Mouse (Mus musculus) intestine, embryonic 14.5 days (tissue): ENCODE measurements around the gene Ccdc141. TPM values are rescaled to one million over a fixed set of nuclear protein-coding genes. Genes with fewer than 3 reads are reported as not detected.
A peak's percentile ranks its signal among the peaks of the same experiment; 100 is the strongest.

Source experiments
- ATAC-seq: fragments of 200-750 bp; cut with Nextera tagmentation; replicated peaks from 2 replicates; pipeline ENCODE4 v1.8.0; 2017; ENCODE audit warnings: low read depth, moderate number of reproducible peaks, moderate TSS enrichment, moderate library complexity; ENCODE audit not compliant: low FRiP score, low TSS enrichment
- DNase-seq: peaks from one replicate; pipeline ENCODE4 v3.0.0-alpha.2; 2018; ENCODE audit warnings: low spot score
- H3K27ac ChIP-seq: fragments of 300-500 bp; sonication (generic); 2 replicates; pipeline ENCODE4 v1.5.1; 2014; ENCODE audit warnings: low read depth, mild to moderate bottlenecking, control low read depth
- H3K27me3 ChIP-seq: fragments of 300-500 bp; sonication (generic); replicated peaks from 2 replicates; pipeline ENCODE4 v1.6.1; 2014; ENCODE audit warnings: low read length, control low read depth; ENCODE audit not compliant: control insufficient read depth, insufficient read depth
- H3K36me3 ChIP-seq: fragments of 300-500 bp; sonication (generic); 2 replicates; pipeline ENCODE4 v1.6.1; 2014; ENCODE audit warnings: low read length, control low read depth; ENCODE audit not compliant: control insufficient read depth, insufficient read depth
- H3K4me1 ChIP-seq: fragments of 300-500 bp; sonication (generic); replicated peaks from 2 replicates; pipeline ENCODE4 v1.6.1; 2014; ENCODE audit warnings: low read length, control low read depth, mixed read lengths; ENCODE audit not compliant: control insufficient read depth, insufficient read depth
- H3K4me2 ChIP-seq: fragments of 300-500 bp; sonication (generic); 2 replicates; pipeline ENCODE4 v1.6.1; 2014; ENCODE audit warnings: low read length
- H3K4me3 ChIP-seq: fragments of 300-500 bp; sonication (generic); 2 replicates; pipeline ENCODE4 v1.5.1; 2014; ENCODE audit warnings: low read depth, low read length, control low read depth, mixed read lengths
- H3K9ac ChIP-seq: fragments of 300-500 bp; sonication (generic); 2 replicates; pipeline ENCODE4 v1.6.1; 2014; ENCODE audit warnings: mild to moderate bottlenecking, low read length
- H3K9me3 ChIP-seq: fragments of 300-500 bp; sonication (generic); 2 replicates; pipeline ENCODE4 v1.6.1; 2016; ENCODE audit warnings: low read length, control low read depth; ENCODE audit not compliant: control insufficient read depth
- WGBS: fragments of 180-500 bp; shearing (Covaris S2); extraction: QIAGEN DNeasy Blood & Tissue Kit; methylation state at CpG from one replicate; pipeline ENCODE4 v1.1.7; 2014; 5-methylcytosine and 5-hydroxymethylcytosine counted together
- polyA plus RNA-seq: library from polyadenylated mRNA; unstranded; fragments of >200 nt; fragmentation: Nextera tagmentation; extraction: Ambion mirVana; gene quantifications from 2 replicates; pipeline ENCODE4 v1.2.1, GENCODE M21; 2014

Gene Ccdc141
- 7.2 and 7.4 TPM in 2 replicates for polyA plus RNA-seq

DNA sequence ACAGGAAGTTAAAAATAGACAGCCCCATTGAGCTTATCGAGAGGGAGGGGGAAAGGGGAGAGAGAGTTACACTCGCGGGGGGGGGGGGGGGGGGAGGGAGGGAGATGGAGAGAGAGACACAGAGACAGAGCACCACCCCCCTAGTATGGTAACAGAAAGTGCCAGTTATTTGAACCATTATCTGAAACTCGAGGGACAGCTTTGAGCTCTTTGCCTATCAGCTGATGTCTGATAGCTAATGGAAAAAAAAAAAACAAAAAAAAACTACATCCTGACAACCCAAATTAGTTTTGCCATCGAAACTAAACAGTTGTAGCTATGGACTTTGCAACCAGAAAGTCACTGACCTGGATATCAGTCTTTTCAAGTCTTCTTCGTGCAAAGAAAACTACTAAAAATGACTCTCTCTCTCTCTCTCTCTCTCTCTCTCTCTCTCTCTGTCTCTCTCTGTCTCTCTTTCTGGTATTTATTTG lies at the start of gene Ccdc141:
TSS of gene Ccdc141 (minus strand) at position 4 of the 473 bp plus-strand sequence.
- Histone ChIP-seq H3K36me3 (no peaks in the 10 kb centered on the region), H3K27me3 (no peaks in the 10 kb centered on the region), H3K27ac (peak within 1 kb of the TSS; percentile 69), H3K9ac (peak within 1 kb of the TSS; percentile 57), H3K4me3 (peak within 1 kb of the TSS; percentile 51), H3K4me2 (peak within 1 kb of the TSS; percentile 92), H3K4me1 (peaks cover 30% of the 10 kb centered on the region), H3K9me3 (no peaks in the 10 kb centered on the region)
- ATAC-seq = no peak
- 6% methylated on average over 6 of the region's 6 CpGs for WGBS
- no peak for DNase-seq

DNA sequence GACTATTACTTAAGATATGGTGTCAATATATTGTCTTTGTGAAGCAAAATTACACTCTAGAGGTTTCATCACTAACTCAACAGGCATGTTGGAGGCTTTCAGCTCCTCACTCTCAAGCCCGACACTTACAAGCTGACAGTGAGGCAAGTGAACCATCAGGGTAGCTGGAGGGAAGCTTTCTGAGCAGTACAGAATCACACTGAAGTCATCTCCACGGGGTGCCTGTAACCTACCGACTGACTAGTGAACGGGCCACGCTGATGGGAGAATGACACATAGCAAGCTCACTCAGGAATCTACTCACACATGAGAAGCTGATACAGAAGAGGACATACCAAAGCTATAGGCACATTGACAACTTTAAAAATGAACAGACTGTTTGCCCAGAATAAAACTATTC lies 42.4 kb upstream of the Ccdc141 start:
- Histone ChIP-seq H3K27me3 (no peaks in the 10 kb centered on the region), H3K9me3 (no peaks in the 10 kb centered on the region), H3K9ac (no peak overlapping the region), H3K4me3 (no peak overlapping the region), H3K4me1 (no peaks in the 10 kb centered on the region), H3K27ac (no peak overlapping the region), H3K36me3 (peaks cover 47% of the 10 kb centered on the region), H3K4me2 (no peak overlapping the region)
- 85% methylated on average over 5 of the region's 5 CpGs for WGBS
- DNase-seq (no peak), ATAC-seq (no peak)

DNA sequence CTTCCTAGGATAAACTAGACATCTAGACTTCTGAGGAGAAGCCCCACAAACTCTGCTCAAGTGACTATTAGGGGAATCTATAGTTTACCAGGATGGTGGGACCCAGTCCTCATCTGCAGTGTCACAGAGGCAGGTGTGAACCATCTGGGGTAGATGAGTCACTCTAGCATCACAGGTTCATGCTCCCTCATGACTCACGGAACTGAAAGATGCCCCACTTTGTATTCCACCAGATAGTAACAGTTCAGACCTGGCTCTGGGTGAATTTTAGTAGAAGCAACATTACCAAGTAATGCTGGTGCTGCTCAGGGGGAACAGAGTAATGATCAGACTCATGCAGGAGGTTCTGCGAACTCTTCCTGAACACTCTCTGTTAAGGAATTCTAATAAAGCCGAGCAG lies 36.5 kb upstream of the Ccdc141 start:
- H3K27ac ChIP-seq = no peak overlapping the region
- no peak overlapping the region for H3K4me3 ChIP-seq
- no peaks in the 10 kb centered on the region for H3K4me1 ChIP-seq
- H3K9me3 ChIP-seq = no peaks in the 10 kb centered on the region
- peaks cover 21% of the 10 kb centered on the region for H3K36me3 ChIP-seq
- no peak overlapping the region for H3K9ac ChIP-seq
- DNase-seq = no peak
- no peaks in the 10 kb centered on the region for H3K27me3 ChIP-seq
- ATAC-seq = no peak
- no peak overlapping the region for H3K4me2 ChIP-seq
- WGBS = 97% methylated on average over 3 of the region's 3 CpGs

DNA sequence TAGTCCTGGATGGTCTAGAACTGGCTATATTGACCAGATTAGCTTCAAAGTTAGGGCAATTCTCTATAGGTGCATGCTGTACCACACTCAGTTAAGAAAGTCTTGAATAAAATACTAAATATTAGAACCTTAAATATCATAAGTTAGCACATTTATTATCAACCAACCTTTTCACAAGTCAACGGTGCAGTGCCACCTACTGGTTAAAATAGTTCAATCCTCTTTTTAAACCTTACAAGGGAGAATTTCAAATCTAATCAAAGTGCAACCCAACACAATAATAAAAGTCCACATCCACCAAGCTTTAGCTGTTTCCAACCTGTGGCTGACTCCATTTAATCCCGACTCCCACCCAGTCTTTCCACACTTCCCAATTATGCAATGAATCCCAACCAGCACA lies 33.5 kb upstream of the Ccdc141 start:
- DNase-seq (no peak), ATAC-seq (no peak)
- Histone ChIP-seq H3K27me3 (no peaks in the 10 kb centered on the region), H3K4me2 (no peak overlapping the region), H3K9me3 (no peaks in the 10 kb centered on the region), H3K36me3 (peaks cover 10% of the 10 kb centered on the region; the same call in 1 of the 2 replicates), H3K27ac (no peak overlapping the region), H3K4me3 (no peak overlapping the region), H3K4me1 (no peaks in the 10 kb centered on the region; the same call in 1 of the 2 replicates), H3K9ac (no peak overlapping the region)
- WGBS = 54% methylated on average over 2 of the region's 2 CpGs

DNA sequence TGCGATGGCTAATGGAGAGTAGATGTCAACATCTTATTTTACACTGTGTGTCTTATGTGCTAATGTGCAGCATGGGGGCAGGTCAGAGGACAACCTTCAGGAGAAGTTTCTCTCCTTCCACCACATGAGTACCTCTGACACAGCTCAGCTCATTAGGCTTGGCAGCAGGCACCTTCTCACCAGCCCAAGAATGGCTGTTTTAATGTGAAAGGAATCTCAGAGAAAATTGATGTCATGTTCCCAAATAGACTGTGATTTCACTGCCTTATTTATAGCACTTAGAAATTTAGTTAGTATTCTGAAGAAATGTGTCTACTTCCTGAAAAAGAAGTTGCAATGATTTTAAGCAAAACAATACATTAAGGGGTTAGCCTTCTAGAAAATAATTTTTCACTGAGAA lies 31.5 kb upstream of the Ccdc141 start:
- no peaks in the 10 kb centered on the region for H3K9me3 ChIP-seq
- no peak for DNase-seq
- H3K27ac ChIP-seq = no peak overlapping the region
- no peak overlapping the region for H3K4me3 ChIP-seq
- H3K27me3 ChIP-seq = no peaks in the 10 kb centered on the region
- H3K4me2 ChIP-seq = no peak overlapping the region
- WGBS = 94% methylated on average over 1 of the region's 1 CpGs
- no peak for ATAC-seq
- H3K36me3 ChIP-seq = peaks cover 25% of the 10 kb centered on the region
- no peaks in the 10 kb centered on the region; the same call in 1 of the 2 replicates for H3K4me1 ChIP-seq
- H3K9ac ChIP-seq = no peak overlapping the region

DNA sequence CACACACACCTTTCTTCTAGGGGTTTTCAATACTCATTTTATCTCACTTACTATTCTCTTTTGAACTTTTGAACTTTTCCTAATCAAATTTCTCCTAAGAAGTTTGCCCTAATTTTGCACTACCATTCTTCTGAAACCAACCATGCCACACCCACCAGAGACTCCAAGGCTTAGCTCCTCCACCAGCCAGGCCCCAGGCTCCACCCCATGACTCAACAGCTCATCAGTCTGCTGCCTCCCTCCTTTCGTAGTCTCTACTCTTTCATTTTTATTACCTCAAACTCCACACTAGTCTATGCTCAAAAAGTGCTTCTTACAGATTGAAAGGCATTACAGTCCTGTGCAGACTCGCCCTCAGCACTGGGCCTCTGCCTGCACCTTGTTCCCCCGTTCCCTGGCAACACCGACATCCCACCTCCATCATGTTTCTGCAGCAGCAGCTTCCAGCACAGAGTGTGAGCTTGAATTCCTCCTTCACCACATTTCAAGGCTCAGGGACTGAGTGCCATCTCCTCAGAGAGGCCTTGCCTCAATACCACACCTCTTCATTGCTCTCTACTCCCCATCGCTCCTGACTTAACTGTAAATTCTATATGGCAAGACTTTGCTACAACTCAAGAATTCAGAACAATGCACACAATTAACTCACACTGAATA lies 30.6 kb upstream of the Ccdc141 start:
- WGBS = 72% methylated on average over 5 of the region's 5 CpGs
- ATAC-seq = no peak
- Histone ChIP-seq H3K27ac (no peak overlapping the region), H3K27me3 (no peaks in the 10 kb centered on the region), H3K36me3 (peaks cover 24% of the 10 kb centered on the region), H3K4me3 (no peak overlapping the region), H3K9me3 (no peaks in the 10 kb centered on the region), H3K9ac (no peak overlapping the region), H3K4me1 (no peaks in the 10 kb centered on the region; the same call in 1 of the 2 replicates), H3K4me2 (no peak overlapping the region)
- DNase-seq = no peak

DNA sequence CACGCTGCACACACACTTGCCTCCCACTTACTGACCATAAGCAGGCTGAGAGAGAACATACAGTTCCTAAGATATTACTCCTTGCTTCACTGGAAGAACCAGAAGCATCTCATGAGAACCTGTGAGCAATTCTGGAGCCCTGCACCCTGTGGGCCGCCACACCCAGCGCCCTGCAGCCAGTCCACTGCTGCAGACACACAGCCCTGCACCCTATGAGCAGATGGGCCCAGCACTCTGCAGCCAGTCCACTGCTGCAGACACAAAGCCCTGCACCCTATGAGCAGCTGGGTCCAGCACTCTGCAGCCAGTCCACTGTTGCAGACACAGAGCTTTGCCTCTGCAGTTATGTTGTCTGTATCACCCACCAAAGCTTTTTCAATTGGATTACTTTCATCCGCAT lies 29.9 kb upstream of the Ccdc141 start:
- Histone ChIP-seq H3K4me3 (no peak overlapping the region), H3K9ac (no peak overlapping the region), H3K9me3 (no peaks in the 10 kb centered on the region), H3K36me3 (peaks cover 22% of the 10 kb centered on the region; the same call in 1 of the 2 replicates), H3K4me1 (no peaks in the 10 kb centered on the region; the same call in 1 of the 2 replicates), H3K27ac (no peak overlapping the region), H3K27me3 (no peaks in the 10 kb centered on the region), H3K4me2 (no peak overlapping the region)
- no peak for ATAC-seq
- no peak for DNase-seq
- 91% methylated on average over 4 of the region's 4 CpGs for WGBS

DNA sequence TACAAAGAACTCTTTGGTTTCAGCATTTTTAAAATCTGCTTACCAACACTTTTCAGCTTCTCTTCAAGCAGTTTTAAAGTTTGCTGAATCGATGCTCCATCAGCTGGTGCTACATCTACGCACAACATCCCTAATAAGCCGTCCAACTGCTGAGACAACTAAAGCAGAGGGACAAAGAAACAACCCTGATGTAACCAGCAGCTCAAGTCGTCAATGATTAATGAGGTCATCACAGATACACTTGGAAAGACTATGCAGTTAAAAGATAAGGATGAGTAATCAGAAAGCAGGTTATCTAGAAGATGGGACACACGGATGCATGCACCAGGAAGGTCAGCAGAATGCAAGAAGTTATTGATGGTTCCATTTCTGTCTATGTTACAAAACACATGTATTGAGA lies 27.8 kb upstream of the Ccdc141 start:
- DNase-seq = no peak
- WGBS = 67% methylated on average over 5 of the region's 5 CpGs
- no peaks in the 10 kb centered on the region for H3K27me3 ChIP-seq
- H3K9me3 ChIP-seq = no peaks in the 10 kb centered on the region
- no peak overlapping the region for H3K27ac ChIP-seq
- H3K9ac ChIP-seq = no peak overlapping the region
- ATAC-seq = no peak
- H3K4me2 ChIP-seq = no peak overlapping the region
- H3K36me3 ChIP-seq = peaks cover 38% of the 10 kb centered on the region
- H3K4me3 ChIP-seq = no peak overlapping the region
- H3K4me1 ChIP-seq = no peaks in the 10 kb centered on the region; the same call in 1 of the 2 replicates

DNA sequence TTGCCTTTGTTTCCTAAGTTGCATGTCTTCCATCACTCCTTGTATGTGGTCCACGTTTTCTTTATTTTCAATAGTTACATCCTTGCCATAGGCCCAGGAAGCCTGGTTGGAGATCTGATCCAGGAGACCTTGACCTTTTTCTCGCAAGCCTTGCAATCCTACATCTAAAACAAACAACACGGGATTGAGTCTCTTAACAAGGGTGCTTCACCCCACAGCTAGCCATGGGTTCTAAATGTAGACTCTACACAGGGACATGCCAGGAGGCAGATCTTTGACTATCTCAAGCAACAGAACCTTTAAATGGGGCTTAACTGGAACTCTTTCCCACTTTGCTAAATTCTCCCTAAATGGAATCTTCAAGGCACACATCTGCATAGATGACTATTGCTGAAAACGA lies 26.4 kb upstream of the Ccdc141 start:
- 87% methylated on average over 4 of the region's 4 CpGs for WGBS
- no peaks in the 10 kb centered on the region for H3K9me3 ChIP-seq

More for the DNA sequence above, 26.4 kb upstream of the Ccdc141 start:
- H3K9ac ChIP-seq = no peak overlapping the region
- peaks cover 48% of the 10 kb centered on the region for H3K36me3 ChIP-seq
- no peak overlapping the region for H3K4me3 ChIP-seq
- H3K27ac ChIP-seq = no peak overlapping the region
- H3K4me1 ChIP-seq = no peaks in the 10 kb centered on the region; the same call in 1 of the 2 replicates
- DNase-seq (no peak), ATAC-seq (no peak)
- H3K27me3 ChIP-seq = no peaks in the 10 kb centered on the region
- no peak overlapping the region for H3K4me2 ChIP-seq
